12 mouse cellular contexts compared by ENCODE assay signal in genomic region chr1:131274725-131275539, GRCm38 (mm10). TPM values are rescaled to one million over a fixed set of nuclear protein-coding genes. Genes with fewer than 3 reads are reported as not detected.
DNase-seq lines count a peak whose midpoint lies in the region; ATAC-seq and TF ChIP-seq lines count a peak whose summit lies in the region.
"Had no signal": no experiment of that assay in that cellular context is flagged by ENCODE, and none has a peak within 500 bp of the region (broad histone marks: within the 10 kb centered on the region; RNA-seq: fewer than 3 reads in every experiment).

No protein-coding gene starts in this region.

- TF ChIP-seq POLR2A in heart, adult 2 months (IDR thresholded peaks at IDR 0.05; ENCODE audit: insufficient read depth, low read depth, low read length): no peak
- no peak for TF ChIP-seq POLR2A in embryonic fibroblast, embryonic 13.5 days (IDR thresholded peaks at IDR 0.05; ENCODE audit: low read depth, low read length)

- H3K36me3 ChIP-seq in heart, embryonic 13.5 days: no peaks in the 10 kb centered on the region
- no peaks in the 10 kb centered on the region for H3K36me3 ChIP-seq in heart, adult 2 months (ENCODE audit: control insufficient read depth, insufficient read depth, low read length)
- H3K36me3 ChIP-seq in limb, embryonic 13.5 days: no peaks in the 10 kb centered on the region

- H3K4me1 ChIP-seq in heart, embryonic 13.5 days: peaks cover 33% of the 10 kb centered on the region
- H3K4me1 ChIP-seq in heart, adult 2 months (ENCODE audit: control insufficient read depth, insufficient read depth, low read length): no peaks in the 10 kb centered on the region
- no peaks in the 10 kb centered on the region for H3K4me1 ChIP-seq in embryonic fibroblast, embryonic 13.5 days (ENCODE audit: control insufficient read depth, insufficient read depth, low read length)
- H3K4me1 ChIP-seq in limb, embryonic 13.5 days: peaks cover 23% of the 10 kb centered on the region

- no peak overlapping the region for H3K27ac ChIP-seq in heart, embryonic 13.5 days (replicated peaks)
- H3K27ac ChIP-seq in heart, adult 2 months: no peak overlapping the region
- no peak overlapping the region for H3K27ac ChIP-seq in embryonic fibroblast, embryonic 13.5 days (ENCODE audit: insufficient read depth, low read length)
- H3K27ac ChIP-seq in limb, embryonic 13.5 days: no peak overlapping the region
- H3K27ac ChIP-seq: hindbrain, embryonic 14.5 days had no signal

- DNase-seq in heart, adult 2 months: no peak
- DNase-seq in A20 (ENCODE audit: low read depth, low spot score): peak; percentile 73
- DNase-seq in cerebellum, adult 18-20 months: no peak
- DNase-seq in cerebellum, postnatal 10 days: no peak
- DNase-seq: embryo, embryonic 11 days; lung, postnatal 10 days; retina, postnatal 1 day had no signal

- H3K79me2 ChIP-seq in heart, adult 2 months (replicated peaks; ENCODE audit: control insufficient read depth, insufficient read depth, low read length): no peaks in the 10 kb centered on the region

- 32% methylated on average over 22 of the region's 22 CpGs for WGBS in heart, embryonic 13.5 days
- WGBS in heart, adult 2 months: 42% methylated on average over 22 of the region's 22 CpGs
- 35% methylated on average over 22 of the region's 22 CpGs for WGBS in limb, embryonic 13.5 days

- H3K9me3 ChIP-seq in heart, embryonic 13.5 days: no peaks in the 10 kb centered on the region
- H3K9me3 ChIP-seq in limb, embryonic 13.5 days: no peaks in the 10 kb centered on the region

- TF ChIP-seq EP300 in heart, adult 2 months (IDR thresholded peaks at IDR 0.05; ENCODE audit: insufficient read depth, low read depth, low read length): no peak

- peak overlapping the region; percentile 13; the same call in 1 of the 2 replicates for H3K4me3 ChIP-seq in heart, embryonic 13.5 days
- H3K4me3 ChIP-seq in heart, adult 2 months: no peak overlapping the region
- H3K4me3 ChIP-seq in embryonic fibroblast, embryonic 13.5 days (ENCODE audit: insufficient read depth, low read length): no peak overlapping the region
- no peak overlapping the region for H3K4me3 ChIP-seq in limb, embryonic 13.5 days

- no peak overlapping the region for H3K9ac ChIP-seq in heart, embryonic 13.5 days
- H3K9ac ChIP-seq in heart, adult 2 months (ENCODE audit: low read depth, low read length): no peak overlapping the region
- H3K9ac ChIP-seq in limb, embryonic 13.5 days: no peak overlapping the region
- H3K9ac ChIP-seq: hindbrain, embryonic 14.5 days had no signal

- peaks cover 16% of the 10 kb centered on the region; the same call in 1 of the 2 replicates for H3K27me3 ChIP-seq in heart, embryonic 13.5 days (replicated peaks)
- H3K27me3 ChIP-seq in heart, adult 2 months (ENCODE audit: control insufficient read depth, insufficient read depth, low read length): no peaks in the 10 kb centered on the region
- 0 out of 2 replicates have a peak, but pooled peaks cover 2% of the 10 kb centered on the region for H3K27me3 ChIP-seq in limb, embryonic 13.5 days

- no peak for TF ChIP-seq CTCF in heart, adult 2 months (IDR thresholded peaks at IDR 0.05)
- 0 out of 2 replicates have a peak, but pooled peaks have one; percentile 31 for TF ChIP-seq CTCF in embryonic fibroblast, embryonic 13.5 days (IDR thresholded peaks at IDR 0.05; ENCODE audit: borderline replicate concordance, insufficient read depth, low read length)

- H3K4me2 ChIP-seq in heart, embryonic 13.5 days: peak overlapping the region; percentile 52
- H3K4me2 ChIP-seq in limb, embryonic 13.5 days (replicated peaks): peak overlapping the region; percentile 19; the same call in 1 of the 2 replicates
- H3K4me2 ChIP-seq: hindbrain, embryonic 14.5 days had no signal

- intact Hi-C loops in heart, adult 2 months (cut with DNase I): loop anchor here (10.0 kb wide), 1 partner anchor 390 kb away; no protein-coding TSS in a partner anchor

- no peak for ATAC-seq in heart, embryonic 13.5 days (ENCODE audit: extremely low read depth, insufficient number of reproducible peaks, low FRiP score, low TSS enrichment)
- no peak for ATAC-seq in limb, embryonic 13.5 days (ENCODE audit: low FRiP score, low read depth)
- ATAC-seq in CD4-positive, CD25-positive, alpha-beta regulatory T cell, adult 4 months: no peak

RNA-seq across cellular contexts. Expression of gene Ikbke, which starts 4.5 kb away (rescaled TPM):
- polyA plus RNA-seq in heart, embryonic 13.5 days (2015; fragmentation: Nextera tagmentation; extraction: Ambion mirVana): 2.4 and 2.8 TPM in 2 replicates
- 1 to 10 TPM; 1.5 TPM for total RNA-seq in heart, adult 2 months (2021)
- 3.4 and 4.7 TPM in 2 replicates for polyA plus RNA-seq in heart, adult 2 months (2012; rRNA removed)
- polyA plus RNA-seq in embryonic fibroblast, embryonic 13.5 days (2011; ENCODE audit: insufficient read length, low read depth, missing spikeins): 14.6 and 16.2 TPM in 2 replicates
- 3.5 and 3.7 TPM in 2 replicates for polyA plus RNA-seq in limb, embryonic 13.5 days (2015; fragmentation: Nextera tagmentation; extraction: Ambion mirVana)
- 100 to 1,000 TPM; 108 to 204 TPM for polyA plus RNA-seq in CD4-positive, CD25-positive, alpha-beta regulatory T cell, adult 4 months (2017; shearing (Covaris generic))

RNA-seq across cellular contexts. Expression of gene Rassf5, which starts 29.9 kb away (rescaled TPM):
- polyA plus RNA-seq in heart, embryonic 13.5 days (2015; fragmentation: Nextera tagmentation; extraction: Ambion mirVana): 14.9 and 18.2 TPM in 2 replicates
- 1 to 10 TPM; 1.7 to 2.3 TPM for total RNA-seq in heart, adult 2 months (2021)
- 1.6 and 2.0 TPM in 2 replicates for polyA plus RNA-seq in heart, adult 2 months (2012; rRNA removed)
- 11.6 and 15.7 TPM in 2 replicates for polyA plus RNA-seq in embryonic fibroblast, embryonic 13.5 days (2011; ENCODE audit: insufficient read length, low read depth, missing spikeins)
- 1.9 and 2.1 TPM in 2 replicates for polyA plus RNA-seq in limb, embryonic 13.5 days (2015; fragmentation: Nextera tagmentation; extraction: Ambion mirVana)
- 100 to 1,000 TPM; 330 to 423 TPM for polyA plus RNA-seq in CD4-positive, CD25-positive, alpha-beta regulatory T cell, adult 4 months (2017; shearing (Covaris generic))

Comparison
In these comparisons a context has a peak if more than half of its experiments do, and no peak if none do; other contexts are left out.
1. RNA of gene Rassf5, which starts 29.9 kb away (polyA plus RNA-seq): 330 to 423 TPM in CD4-positive, CD25-positive, alpha-beta regulatory T cell, adult 4 months; 14.9 to 18.2 TPM in heart, embryonic 13.5 days, 11.6 to 15.7 TPM in embryonic fibroblast, embryonic 13.5 days, 1.6 to 2.0 TPM in heart, adult 2 months and 1.9 to 2.1 TPM in limb, embryonic 13.5 days; every median in the first group is over 10 times any median in the second.